Mouse (Mus musculus): Measurements from ENCODE around the gene Garnl3. TPM values are rescaled to one million over a fixed set of nuclear protein-coding genes. Genes with fewer than 3 reads are reported as not detected.
"Not testable (repeated sequence)": the region's sequence is repeated elsewhere in the genome, so short reads cannot be mapped to it uniquely, and the experiment has no call there.

The Garnl3 gene
- polyA plus RNA-seq, 1 experiment from 2014 or later = 10.3 TPM

- Histone ChIP-seq H3K27ac (no peak overlapping the region), H3K36me3 (no peaks in the 10 kb centered on the region), H3K4me1 (no peaks in the 10 kb centered on the region), H3K9ac (no peak overlapping the region), H3K4me2 (no peak overlapping the region), H3K4me3 (no peak overlapping the region), H3K27me3 (no peaks in the 10 kb centered on the region), H3K9me3 (no peaks in the 10 kb centered on the region)
- 36% methylated on average over 3 of the region's 3 CpGs for WGBS
- no peak for ATAC-seq (ENCODE audit: borderline replicate concordance, extremely low read depth, low FRiP score, low TSS enrichment)
These were observed 89.9 kb downstream of the Garnl3 start for GRCm38 (mm10) chr2:33041571-33041970.

- Histone ChIP-seq H3K4me2 (no peak overlapping the region), H3K9ac (no peak overlapping the region), H3K4me3 (no peak overlapping the region), H3K4me1 (no peaks in the 10 kb centered on the region), H3K27me3 (no peaks in the 10 kb centered on the region), H3K9me3 (no peaks in the 10 kb centered on the region), H3K27ac (no peak overlapping the region), H3K36me3 (no peaks in the 10 kb centered on the region)
- ATAC-seq (ENCODE audit: borderline replicate concordance, extremely low read depth, low FRiP score, low TSS enrichment) = no peak
- WGBS = 54% methylated on average over 1 of the region's 1 CpGs
These were observed 94.0 kb downstream of the Garnl3 start for GRCm38 (mm10) chr2:33037429-33037828.

GRCm38 (mm10) chr2:33035297-33035696 is 96.2 kb downstream of the Garnl3 start:
- no peak for ATAC-seq (ENCODE audit: borderline replicate concordance, extremely low read depth, low FRiP score, low TSS enrichment)
- Histone ChIP-seq H3K27ac (no peak overlapping the region), H3K4me2 (no peak overlapping the region), H3K4me3 (no peak overlapping the region), H3K27me3 (no peaks in the 10 kb centered on the region), H3K9me3 (no peaks in the 10 kb centered on the region), H3K9ac (no peak overlapping the region), H3K4me1 (no peaks in the 10 kb centered on the region), H3K36me3 (no peaks in the 10 kb centered on the region)
- 48% methylated on average over 1 of the region's 1 CpGs for WGBS

- no peak overlapping the region for H3K9ac ChIP-seq
- H3K4me1 ChIP-seq = no peaks in the 10 kb centered on the region
- H3K27ac ChIP-seq = no peak overlapping the region
- no peak overlapping the region for H3K4me2 ChIP-seq
- H3K27me3 ChIP-seq = no peaks in the 10 kb centered on the region
- 87% methylated on average over 7 of the region's 7 CpGs for WGBS
- no peak overlapping the region for H3K4me3 ChIP-seq
- no peaks in the 10 kb centered on the region for H3K9me3 ChIP-seq
- no peaks in the 10 kb centered on the region for H3K36me3 ChIP-seq
- no peak for ATAC-seq (ENCODE audit: borderline replicate concordance, extremely low read depth, low FRiP score, low TSS enrichment)
These were observed 98.2 kb downstream of the Garnl3 start for GRCm38 (mm10) chr2:33033281-33033680.

GRCm38 (mm10) chr2:33032391-33033062 is 98.9 kb downstream of the Garnl3 start:
- Histone ChIP-seq H3K4me2 (no peak overlapping the region), H3K27ac (no peak overlapping the region), H3K27me3 (no peaks in the 10 kb centered on the region), H3K36me3 (no peaks in the 10 kb centered on the region), H3K9ac (no peak overlapping the region), H3K4me3 (no peak overlapping the region), H3K9me3 (no peaks in the 10 kb centered on the region), H3K4me1 (no peaks in the 10 kb centered on the region)
- WGBS = 63% methylated on average over 5 of the region's 5 CpGs
- no peak for ATAC-seq (ENCODE audit: borderline replicate concordance, extremely low read depth, low FRiP score, low TSS enrichment)

GRCm38 (mm10) chr2:33025040-33025439 is 106.4 kb downstream of the Garnl3 start:
- Histone ChIP-seq H3K9me3 (no peaks in the 10 kb centered on the region), H3K4me2 (no peak overlapping the region), H3K27ac (peak overlapping the region; percentile 17; the same call in 1 of the 2 replicates), H3K27me3 (no peaks in the 10 kb centered on the region), H3K4me3 (no peak overlapping the region), H3K4me1 (no peaks in the 10 kb centered on the region), H3K9ac (no peak overlapping the region), H3K36me3 (no peaks in the 10 kb centered on the region)
- 77% methylated on average over 4 of the region's 4 CpGs for WGBS
- 0 out of 2 replicates have a peak, but pooled peaks have one; percentile 19 for ATAC-seq (ENCODE audit: borderline replicate concordance, extremely low read depth, low FRiP score, low TSS enrichment)

GRCm38 (mm10) chr2:33024564-33024963 is 106.9 kb downstream of the Garnl3 start:
- 61% methylated on average over 10 of the region's 10 CpGs for WGBS

GRCm38 (mm10) chr2:33022846-33023245 is 108.6 kb downstream of the Garnl3 start:
- ATAC-seq (ENCODE audit: borderline replicate concordance, extremely low read depth, low FRiP score, low TSS enrichment) = no peak
- H3K27me3 ChIP-seq = no peaks in the 10 kb centered on the region

More at GRCm38 (mm10) chr2:33024564-33024963, 106.9 kb downstream of the Garnl3 start:
- ATAC-seq (ENCODE audit: borderline replicate concordance, extremely low read depth, low FRiP score, low TSS enrichment) = no peak
- no peak overlapping the region for H3K4me3 ChIP-seq
- no peaks in the 10 kb centered on the region for H3K27me3 ChIP-seq
- no peaks in the 10 kb centered on the region for H3K36me3 ChIP-seq
- H3K9ac ChIP-seq = no peak overlapping the region
- no peak overlapping the region for H3K27ac ChIP-seq
- H3K4me1 ChIP-seq = no peaks in the 10 kb centered on the region
- H3K9me3 ChIP-seq = no peaks in the 10 kb centered on the region
- no peak overlapping the region for H3K4me2 ChIP-seq

GRCm38 (mm10) chr2:33018026-33018425 is 113.4 kb downstream of the Garnl3 start:
- Histone ChIP-seq H3K4me2 (no peak overlapping the region), H3K36me3 (no peaks in the 10 kb centered on the region), H3K4me1 (no peaks in the 10 kb centered on the region), H3K9ac (no peak overlapping the region), H3K4me3 (no peak overlapping the region), H3K27me3 (no peaks in the 10 kb centered on the region), H3K9me3 (no peaks in the 10 kb centered on the region), H3K27ac (no peak overlapping the region)
- no peak for ATAC-seq (ENCODE audit: borderline replicate concordance, extremely low read depth, low FRiP score, low TSS enrichment)
- WGBS = 5% methylated on average over 6 of the region's 6 CpGs

More at GRCm38 (mm10) chr2:33022846-33023245, 108.6 kb downstream of the Garnl3 start:
- Histone ChIP-seq H3K9me3 (no peaks in the 10 kb centered on the region), H3K4me2 (no peak overlapping the region), H3K9ac (no peak overlapping the region), H3K4me3 (no peak overlapping the region), H3K27ac (no peak overlapping the region), H3K4me1 (no peaks in the 10 kb centered on the region), H3K36me3 (no peaks in the 10 kb centered on the region)
- 72% methylated on average over 6 of the region's 6 CpGs for WGBS

- WGBS = 70% methylated on average over 2 of the region's 2 CpGs
- no peak for ATAC-seq (ENCODE audit: borderline replicate concordance, extremely low read depth, low FRiP score, low TSS enrichment)
These were observed 114.3 kb downstream of the Garnl3 start for GRCm38 (mm10) chr2:33017191-33017590.

GRCm38 (mm10) chr2:33014877-33015276 is 116.6 kb downstream of the Garnl3 start:
- Histone ChIP-seq H3K27ac (no peak overlapping the region), H3K4me1 (no peaks in the 10 kb centered on the region), H3K27me3 (no peaks in the 10 kb centered on the region), H3K9ac (no peak overlapping the region), H3K4me2 (no peak overlapping the region), H3K9me3 (no peaks in the 10 kb centered on the region), H3K4me3 (no peak overlapping the region), H3K36me3 (no peaks in the 10 kb centered on the region)
- no peak for ATAC-seq (ENCODE audit: borderline replicate concordance, extremely low read depth, low FRiP score, low TSS enrichment)
- WGBS = 86% methylated on average over 5 of the region's 5 CpGs

More at GRCm38 (mm10) chr2:33017191-33017590, 114.3 kb downstream of the Garnl3 start:
- Histone ChIP-seq H3K4me2 (no peak overlapping the region), H3K27ac (no peak overlapping the region), H3K4me3 (no peak overlapping the region), H3K4me1 (no peaks in the 10 kb centered on the region), H3K9me3 (no peaks in the 10 kb centered on the region), H3K27me3 (no peaks in the 10 kb centered on the region), H3K9ac (no peak overlapping the region), H3K36me3 (no peaks in the 10 kb centered on the region)

GRCm38 (mm10) chr2:33009055-33009454 is 122.4 kb downstream of the Garnl3 start:
- H3K4me3 ChIP-seq; H3K36me3 ChIP-seq; H3K27ac ChIP-seq; H3K9me3 ChIP-seq; ATAC-seq (ENCODE audit: borderline replicate concordance, extremely low read depth, low FRiP score, low TSS enrichment); H3K4me1 ChIP-seq; H3K27me3 ChIP-seq; H3K9ac ChIP-seq; H3K4me2 ChIP-seq: not testable (repeated sequence)
- WGBS = 85% methylated on average over 4 of the region's 4 CpGs

Data from lung, embryonic 15.5 days (tissue).